Mouse (Mus musculus) CH12.LX (cell line): ENCODE data around the gene Kmt5b. TPM values are rescaled to one million over a fixed set of nuclear protein-coding genes. Genes with fewer than 3 reads are reported as not detected.

Source experiments
- DNase-seq: peaks from one replicate; pipeline ENCODE4 v3.0.0-alpha.2; 2013; ENCODE audit errors: extremely low read depth
- H3K27ac ChIP-seq: 2 replicates; pipeline ENCODE4 v1.5.1; 2012; ENCODE audit warnings: low read depth, mild to moderate bottlenecking, control low read depth, moderate library complexity; ENCODE audit not compliant: insufficient read depth
- H3K27me3 ChIP-seq: replicated peaks from 2 replicates; pipeline ENCODE3; 2012; ENCODE audit warnings: inconsistent platforms
- H3K36me3 ChIP-seq, 2 experiments: replicated peaks in 1 of 2; 2 replicates each; pipeline versions ENCODE3 to v1.6.1; 2012; ENCODE audit warnings: inconsistent platforms in 1 of 2, low read length in 1 of 2, mild to moderate bottlenecking in 1 of 2, mixed read lengths in 1 of 2, moderate library complexity in 1 of 2; ENCODE audit not compliant: control insufficient read depth in 1 of 2, insufficient read depth in 1 of 2
- H3K4me1 ChIP-seq, 2 experiments: 2 replicates each; pipeline ENCODE4 v1.6.1; 2012; ENCODE audit warnings: inconsistent platforms in 1 of 2, moderate library complexity in 1 of 2; ENCODE audit not compliant: insufficient read depth in 2 of 2, control insufficient read depth in 1 of 2
- H3K4me2 ChIP-seq: 2 replicates; pipeline ENCODE4 v1.6.1; 2012; ENCODE audit warnings: low read depth, mild to moderate bottlenecking, control low read depth; ENCODE audit not compliant: poor library complexity, insufficient read depth, severe bottlenecking
- H3K4me3 ChIP-seq, 3 experiments: fragments of 150-350 bp in 1 of 3; sonication (generic) in 1 of 3; replicated peaks in 1 of 3; 2 replicates each; pipeline versions ENCODE3 to v1.5.1; 2011 to 2012; ENCODE audit warnings: low read depth in 2 of 3, low read length in 2 of 3, mild to moderate bottlenecking in 2 of 3, moderate library complexity in 2 of 3, control low read depth in 1 of 3, improper control_type of control experiment in 1 of 3, inconsistent platforms in 1 of 3, mixed read lengths in 1 of 3; ENCODE audit not compliant: poor library complexity in 1 of 3
- H3K79me2 ChIP-seq: replicated peaks from 2 replicates; pipeline ENCODE4 v1.6.1; 2012; ENCODE audit warnings: mild to moderate bottlenecking, moderate library complexity; ENCODE audit not compliant: control insufficient read depth, poor library complexity, insufficient read depth, severe bottlenecking; ENCODE audit errors: extremely low read depth
- H3K9ac ChIP-seq: 2 replicates; pipeline ENCODE4 v1.6.1; 2012; ENCODE audit warnings: low read depth, mild to moderate bottlenecking, control low read depth, moderate library complexity; ENCODE audit not compliant: insufficient read depth
- H3K9me3 ChIP-seq: replicated peaks from 2 replicates; pipeline ENCODE3; 2012; ENCODE audit warnings: low read length, inconsistent platforms, mixed read lengths
- CTCF ChIP-seq, 2 experiments: IDR thresholded peaks in 1 of 2; conservative IDR thresholded peaks in 1 of 2; 2 replicates each; pipeline ENCODE4 v1.5.1; 2011 to 2012; ENCODE audit warnings: low read depth in 2 of 2, low read length in 2 of 2, improper control_type of control experiment in 1 of 2, inconsistent platforms in 1 of 2, mild to moderate bottlenecking in 1 of 2, moderate library complexity in 1 of 2
- ELF1 ChIP-seq: IDR thresholded peaks from 2 replicates; pipeline ENCODE4 v1.6.1; 2014; ENCODE audit warnings: low read depth, mild to moderate bottlenecking, inconsistent platforms, low read length, improper control_type of control experiment
- ETS1 ChIP-seq: conservative IDR thresholded peaks from 2 replicates; pipeline ENCODE4 v1.6.1; 2012; ENCODE audit warnings: low read depth, mild to moderate bottlenecking, inconsistent platforms, low read length, improper control_type of control experiment, moderate library complexity
- GABPA ChIP-seq: IDR thresholded peaks from 2 replicates; pipeline ENCODE4 v1.6.1; 2012; ENCODE audit warnings: low read depth, low read length, improper control_type of control experiment, inconsistent platforms; ENCODE audit not compliant: insufficient replicate concordance
- JUN ChIP-seq: IDR thresholded peaks from 2 replicates; pipeline ENCODE4 v1.6.1; 2011; ENCODE audit warnings: low read depth, mild to moderate bottlenecking, low read length, improper control_type of control experiment, moderate library complexity; ENCODE audit not compliant: insufficient read depth
- JUND ChIP-seq: conservative IDR thresholded peaks from 2 replicates; pipeline ENCODE4 v1.6.1; 2011; ENCODE audit warnings: low read depth, low read length, improper control_type of control experiment
- MAZ ChIP-seq: IDR thresholded peaks from 2 replicates; pipeline ENCODE4 v1.6.1; 2012; ENCODE audit warnings: low read depth, mild to moderate bottlenecking, inconsistent platforms, low read length, improper control_type of control experiment, moderate library complexity
- MYC ChIP-seq: IDR thresholded peaks from 2 replicates; pipeline ENCODE4 v1.6.1; 2011; ENCODE audit warnings: low read depth, mild to moderate bottlenecking, improper control_type of control experiment, low read length
- NELFE ChIP-seq: IDR thresholded peaks from 2 replicates; pipeline ENCODE4 v1.6.1; 2011; ENCODE audit warnings: low read depth, low read length, improper control_type of control experiment
- RAD21 ChIP-seq: IDR thresholded peaks from 2 replicates; pipeline ENCODE4 v1.6.1; 2011; ENCODE audit warnings: low read depth, mild to moderate bottlenecking, low read length, improper control_type of control experiment, moderate library complexity
- SMC3 ChIP-seq: IDR thresholded peaks from 2 replicates; pipeline ENCODE4 v1.6.1; 2011; ENCODE audit warnings: low read depth, low read length, improper control_type of control experiment
- TBP ChIP-seq: conservative IDR thresholded peaks from 2 replicates; pipeline ENCODE4 v1.6.1; 2011; ENCODE audit warnings: low read depth, low read length, improper control_type of control experiment
- UBTF ChIP-seq: IDR thresholded peaks from 2 replicates; pipeline ENCODE4 v1.6.1; 2012; ENCODE audit warnings: low read depth, mild to moderate bottlenecking, inconsistent platforms, low read length, improper control_type of control experiment, moderate library complexity
- USF1 ChIP-seq: IDR thresholded peaks from 2 replicates; pipeline ENCODE4 v1.6.1; 2014; ENCODE audit warnings: low read depth, mild to moderate bottlenecking, inconsistent platforms, low read length, improper control_type of control experiment
- ZKSCAN1 ChIP-seq: IDR thresholded peaks from 2 replicates; pipeline ENCODE4 v1.6.1; 2012; ENCODE audit warnings: low read depth, inconsistent platforms, low read length, improper control_type of control experiment, borderline replicate concordance
- ZMIZ1 ChIP-seq: IDR thresholded peaks from 2 replicates; pipeline ENCODE4 v1.6.1; 2012; ENCODE audit warnings: low read depth, mild to moderate bottlenecking, inconsistent platforms, low read length, improper control_type of control experiment
- dilution Hi-C: fragments of 300-500 bp; cut with MboI; formaldehyde crosslinking; loops from 2 replicates; pipeline ENCODE4 v1.14.3; 2020; ENCODE audit warnings: low sequenced_read_pairs; ENCODE audit not compliant: extremely low pct_unique_long_range_greater_than_20kb, extremely low pct_ligation_motif_present
- in situ Hi-C: fragments of 300-500 bp; cut with MboI; formaldehyde crosslinking; loops from 3 replicates; pipeline ENCODE4 v1.14.3; 2019; ENCODE audit warnings: low sequenced_read_pairs, low pct_ligation_motif_present, low pct_unique_long_range_greater_than_20kb, mixed read lengths
- polyA plus RNA-seq: library from polyadenylated mRNA; unstranded; fragments of >175 nt; gene quantifications from 2 replicates; pipeline ENCODE4 v1.2.1, GENCODE M21; 2012; ENCODE audit warnings: low read depth; ENCODE audit not compliant: insufficient read length
- total RNA-seq, 2 experiments: library from RNA; depleted of rRNA; stranded (reverse); fragments of 300-350 nt in 1 of 2; fragments of >200 nt in 1 of 2; gene quantifications; 2 replicates each; pipeline ENCODE4 v1.2.3; 2012 to 2014

Kmt5b gene
- total and polyA plus RNA-seq, 3 experiments = 10.9 to 16.6 (median 13.9) TPM

DNA sequence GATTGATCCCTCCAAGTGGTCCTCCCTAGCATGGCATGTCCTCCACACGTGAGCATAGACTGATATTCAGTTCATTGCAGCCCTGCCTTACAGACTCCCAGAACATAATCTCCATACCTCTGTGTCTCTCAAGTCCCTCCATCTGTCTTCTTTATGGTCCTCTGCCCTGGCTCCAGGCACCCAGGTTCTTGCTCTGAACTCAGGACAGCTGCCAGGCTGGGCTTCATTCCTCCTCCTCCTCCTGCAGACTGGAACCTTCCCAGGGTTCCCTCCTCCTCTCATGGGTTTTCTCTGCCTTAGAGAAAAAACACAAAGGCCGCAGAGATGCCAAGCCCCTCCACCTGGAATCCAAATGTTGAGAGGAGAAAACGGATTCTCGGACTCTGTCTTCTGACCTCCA, 24.5 kb upstream of the Kmt5b start:
- no peak overlapping the region for H3K27ac ChIP-seq
- no peak overlapping the region for H3K4me2 ChIP-seq
- H3K4me1 ChIP-seq = peaks cover 8 to 10% of the 10 kb centered on the region in 2 experiments; a peak in 3 of 4 replicates
- H3K36me3 ChIP-seq = no peaks in the 10 kb centered on the region
- H3K27me3 ChIP-seq = no peaks in the 10 kb centered on the region
- no peak overlapping the region for H3K4me3 ChIP-seq
- no peak for DNase-seq
- peaks cover 9% of the 10 kb centered on the region for H3K9me3 ChIP-seq
- H3K79me2 ChIP-seq = no peaks in the 10 kb centered on the region
- in situ Hi-C loops = no loop called here
- dilution Hi-C loops = no loop called here
- no peak for TF ChIP-seq ETS1
- no peak for TF ChIP-seq UBTF
- no peak overlapping the region for H3K9ac ChIP-seq

DNA sequence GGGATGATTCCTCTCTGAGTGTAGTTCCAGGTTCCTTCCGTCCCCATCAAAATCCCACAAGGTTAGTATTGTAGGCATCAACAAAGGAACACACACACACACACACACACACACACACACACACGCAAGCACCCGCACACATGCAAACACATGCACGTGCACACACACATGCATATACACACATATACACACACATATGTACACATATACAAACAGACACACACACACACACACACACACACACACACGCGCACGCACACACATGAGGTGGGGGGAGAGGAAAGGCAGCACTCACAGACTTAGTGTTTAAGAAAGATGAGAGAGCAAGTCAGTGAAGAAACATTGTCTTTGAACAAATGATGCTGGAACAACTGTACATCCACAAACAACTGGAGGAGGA, 23.9 kb upstream of the Kmt5b start:
- no peaks in the 10 kb centered on the region for H3K27me3 ChIP-seq
- no peak overlapping the region for H3K9ac ChIP-seq
- peaks cover 14% of the 10 kb centered on the region for H3K9me3 ChIP-seq
- no peak for DNase-seq
- no peak overlapping the region for H3K4me2 ChIP-seq
- in situ Hi-C loops = no loop called here
- TF ChIP-seq JUND (no peak), MAZ (no peak), GABPA (no peak), ELF1 (no peak), NELFE (no peak), ZKSCAN1 (no peak), USF1 (no peak), UBTF (no peak), RAD21 (no peak), MYC (no peak), CTCF (conservative IDR thresholded peaks at IDR 0.05 in 1 of 2, IDR thresholded peaks at IDR 0.05 in 1 of 2; ENCODE audit: low read depth in 2 of 2, low read length in 2 of 2) (no peak), ETS1 (no peak), ZMIZ1 (no peak), JUN (no peak), TBP (no peak), SMC3 (no peak)
- H3K4me3 ChIP-seq = no peak overlapping the region
- H3K36me3 ChIP-seq = no peaks in the 10 kb centered on the region
- dilution Hi-C loops = no loop called here
- no peaks in the 10 kb centered on the region for H3K79me2 ChIP-seq
- H3K4me1 ChIP-seq = peaks cover 8 to 10% of the 10 kb centered on the region in 2 experiments; a peak in 3 of 4 replicates
- no peak overlapping the region for H3K27ac ChIP-seq
